Mouse (Mus musculus) olfactory bulb, adult 2 months (tissue): Measurements from ENCODE around the gene Ptpn21.

ENCODE experiments used
- CTCF ChIP-seq: fragments of 200-500 bp; IDR thresholded peaks from 2 replicates; pipeline ENCODE4 v1.5.1; 2012; ENCODE audit warnings: low read depth, mild to moderate bottlenecking, low read length, moderate library complexity; ENCODE audit not compliant: insufficient read depth
- POLR2A ChIP-seq: fragments of 200-500 bp; IDR thresholded peaks from 2 replicates; pipeline ENCODE4 v1.6.1; 2012; ENCODE audit warnings: mild to moderate bottlenecking, low read depth, low read length, moderate library complexity; ENCODE audit not compliant: insufficient read depth

- TF ChIP-seq CTCF (no peak), POLR2A (no peak)
Observed at GRCm38 (mm10) chr12:98720628-98721027, 16.6 kb downstream of the Ptpn21 start.
